Mouse (Mus musculus): ENCODE results near the gene Nell1.

Nell1 gene

GRCm38 (mm10) chr7:50050144-50050543 lies 75.5 kb downstream of the Nell1 start:
- no peak for ATAC-seq (ENCODE audit: low TSS enrichment)

DNA sequence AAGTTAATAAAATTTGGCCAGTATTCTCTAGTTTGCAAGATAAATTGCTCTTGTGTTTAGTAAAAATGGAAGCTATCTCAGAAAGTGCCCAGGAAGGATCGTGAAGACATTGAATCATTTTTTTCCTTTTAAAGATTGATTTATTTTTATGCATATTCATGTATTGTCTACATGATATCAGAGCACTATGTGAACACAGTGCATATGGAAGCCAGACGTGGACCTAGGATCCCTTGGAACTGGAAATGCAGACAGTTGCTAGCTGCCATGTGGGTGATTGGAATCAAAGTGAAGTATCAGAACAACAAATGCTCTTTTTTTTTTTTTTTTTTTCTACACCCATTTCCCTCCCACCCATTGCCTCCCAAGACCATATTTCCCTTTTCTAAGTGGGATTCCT lies 79.0 kb downstream of the Nell1 start:
- ATAC-seq (ENCODE audit: low TSS enrichment) = no peak

- peak; percentile 88 for ATAC-seq (ENCODE audit: low TSS enrichment)
Measured at GRCm38 (mm10) chr7:50094461-50094860, 119.8 kb downstream of the Nell1 start.

GRCm38 (mm10) chr7:50105612-50106321 lies 131.1 kb downstream of the Nell1 start:
- no peak for ATAC-seq (ENCODE audit: low TSS enrichment)

- ATAC-seq (ENCODE audit: low TSS enrichment) = no peak
Measured at GRCm38 (mm10) chr7:50107261-50107660, 132.6 kb downstream of the Nell1 start.

DNA sequence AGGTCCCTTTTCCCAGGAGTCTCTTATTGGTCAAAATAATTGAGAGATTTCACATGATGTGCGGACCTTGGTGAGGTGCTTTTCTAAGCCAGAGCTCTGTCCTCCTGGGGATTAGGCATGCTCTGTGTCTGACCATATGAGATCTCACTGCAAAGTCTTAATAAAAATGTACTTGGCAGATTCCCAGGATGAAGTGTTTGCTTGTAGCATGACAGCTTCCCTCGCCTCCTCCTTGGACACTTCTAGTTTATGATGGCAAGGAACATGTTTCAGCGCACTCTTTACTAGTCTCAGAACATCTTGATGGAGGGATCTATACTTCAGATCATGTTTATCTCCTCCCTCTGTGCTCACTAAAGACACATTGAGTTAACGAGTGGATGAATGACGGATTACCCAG lies 143.7 kb downstream of the Nell1 start:
- no peak for ATAC-seq (ENCODE audit: low TSS enrichment)

- ATAC-seq (ENCODE audit: low TSS enrichment) = peak; percentile 59; the same call in 1 of the 2 replicates
Measured at GRCm38 (mm10) chr7:50137706-50138105, 163.0 kb downstream of the Nell1 start.

DNA sequence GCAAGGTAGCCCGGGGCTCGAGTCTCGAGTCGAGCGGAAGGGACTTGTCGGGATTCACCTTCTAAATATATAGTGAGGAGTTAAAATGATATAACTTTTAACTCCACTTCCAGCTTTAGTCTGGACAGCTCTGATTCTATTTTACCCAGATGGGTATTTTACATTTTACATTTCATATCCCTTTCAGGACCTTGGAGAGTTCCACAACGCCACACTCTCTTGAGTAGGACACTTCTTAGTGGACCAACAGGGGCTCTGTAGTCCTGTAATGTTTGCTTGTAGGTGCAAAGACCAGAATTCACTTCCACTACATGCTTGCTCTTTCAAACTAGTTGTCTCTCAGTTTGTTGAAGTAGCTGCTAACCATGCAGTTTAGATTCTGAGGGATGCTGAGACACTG lies 174.7 kb downstream of the Nell1 start:
- no peak for ATAC-seq (ENCODE audit: low TSS enrichment)

DNA sequence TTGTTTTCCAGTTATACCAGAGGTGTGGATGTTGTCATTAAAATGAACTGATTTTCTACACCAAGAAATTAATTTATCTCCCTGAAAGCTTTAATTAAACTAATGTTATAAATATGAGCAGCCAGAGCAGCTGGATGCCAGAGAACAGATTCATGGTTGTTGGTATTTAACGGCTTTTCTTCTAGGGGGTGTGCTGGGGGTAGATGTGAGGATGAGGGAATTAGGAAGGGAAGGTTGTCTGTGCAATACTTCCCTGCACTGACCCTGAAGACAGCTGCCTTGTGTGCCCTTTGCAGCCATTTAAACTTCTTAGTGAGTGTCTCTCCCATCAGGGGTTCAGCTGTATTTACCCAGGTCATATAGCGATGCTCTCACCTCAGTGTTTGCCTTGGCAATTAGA lies 176.2 kb downstream of the Nell1 start:
- ATAC-seq (ENCODE audit: low TSS enrichment) = no peak

DNA sequence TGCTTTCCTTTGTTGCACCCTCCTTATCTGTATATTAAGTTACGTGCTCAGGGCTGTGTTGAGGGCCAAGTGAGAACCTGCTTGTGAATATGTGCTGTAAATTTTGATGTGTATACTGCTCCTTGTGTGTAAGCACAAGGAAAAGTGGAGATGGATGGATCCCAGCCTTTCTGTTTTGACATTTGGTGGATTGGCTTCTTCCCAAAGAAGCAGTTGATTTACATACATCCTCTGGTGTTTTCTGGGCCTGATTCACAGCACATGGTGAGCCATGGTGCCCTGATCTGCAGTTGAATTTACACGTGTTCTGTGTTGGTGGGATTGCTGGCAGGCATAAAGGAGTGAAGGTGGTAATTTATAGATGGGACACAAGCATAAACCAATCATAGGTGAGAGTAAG lies 179.0 kb downstream of the Nell1 start:
- peak; percentile 57 for ATAC-seq (ENCODE audit: low TSS enrichment)

DNA sequence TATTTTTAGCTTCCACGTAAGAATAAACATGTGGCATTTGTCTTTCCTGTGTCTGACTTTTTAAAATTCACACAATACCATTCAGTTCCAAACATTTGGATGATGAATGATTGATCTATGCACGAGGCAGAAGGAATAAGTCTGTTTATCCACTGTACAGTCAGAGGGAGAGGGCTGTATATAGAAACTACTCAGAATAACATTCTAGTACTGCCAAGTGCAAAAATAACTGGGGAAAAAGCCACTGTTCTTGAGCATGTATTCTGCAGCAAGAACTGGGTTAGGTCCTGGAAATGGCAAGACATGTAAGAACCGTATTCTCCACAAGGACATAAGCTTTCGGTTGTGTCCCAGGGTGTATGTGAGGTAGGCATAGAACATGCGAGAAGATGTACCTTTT lies 187.9 kb downstream of the Nell1 start:
- ATAC-seq (ENCODE audit: low TSS enrichment) = peak; percentile 93

DNA sequence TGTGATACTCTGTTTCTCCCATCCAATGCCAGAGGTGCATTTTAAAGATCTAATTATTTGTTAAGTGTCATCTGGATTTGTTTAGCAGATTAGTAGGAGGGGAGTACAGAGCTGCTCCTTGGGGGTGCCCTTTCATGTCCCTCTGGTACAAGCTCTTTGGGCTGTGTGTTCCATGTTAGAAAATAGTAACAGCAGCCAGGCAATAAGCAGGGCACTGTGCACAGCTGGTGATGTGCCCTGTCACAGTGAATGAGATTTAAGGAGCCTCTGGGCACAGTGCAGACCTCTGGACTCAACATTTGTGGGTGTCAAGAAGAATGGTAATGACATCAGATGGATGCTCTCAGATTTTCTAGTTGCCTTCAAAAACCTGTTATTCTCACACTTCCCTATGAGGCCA lies 194.1 kb downstream of the Nell1 start:
- ATAC-seq (ENCODE audit: low TSS enrichment) = no peak

GRCm38 (mm10) chr7:50186306-50186705 lies 211.6 kb downstream of the Nell1 start:
- peak; percentile 97 for ATAC-seq (ENCODE audit: low TSS enrichment)

DNA sequence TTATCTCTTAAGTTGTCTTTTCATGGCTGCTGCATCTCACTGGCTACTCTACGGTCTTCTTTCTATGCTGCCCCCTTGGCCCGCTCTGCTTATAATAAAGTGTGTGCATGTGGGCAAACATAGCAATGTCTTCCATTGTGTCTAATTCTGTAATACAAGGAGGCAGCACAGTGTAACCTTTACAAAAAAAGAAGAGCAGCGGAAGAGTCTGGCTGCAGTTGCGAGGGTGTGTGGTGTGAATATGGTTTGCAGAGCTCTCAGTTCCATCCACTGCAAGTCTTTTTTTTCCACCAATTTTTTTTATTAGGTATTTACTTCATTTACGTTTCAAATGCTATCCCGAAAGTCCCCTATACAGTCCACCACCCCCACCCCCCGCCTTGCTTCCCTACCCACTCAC lies 219.3 kb downstream of the Nell1 start:
- peak; percentile 59; the same call in 1 of the 2 replicates for ATAC-seq (ENCODE audit: low TSS enrichment)

- no peak for ATAC-seq (ENCODE audit: low TSS enrichment)
Measured at GRCm38 (mm10) chr7:50195080-50195611, 220.5 kb downstream of the Nell1 start.

DNA sequence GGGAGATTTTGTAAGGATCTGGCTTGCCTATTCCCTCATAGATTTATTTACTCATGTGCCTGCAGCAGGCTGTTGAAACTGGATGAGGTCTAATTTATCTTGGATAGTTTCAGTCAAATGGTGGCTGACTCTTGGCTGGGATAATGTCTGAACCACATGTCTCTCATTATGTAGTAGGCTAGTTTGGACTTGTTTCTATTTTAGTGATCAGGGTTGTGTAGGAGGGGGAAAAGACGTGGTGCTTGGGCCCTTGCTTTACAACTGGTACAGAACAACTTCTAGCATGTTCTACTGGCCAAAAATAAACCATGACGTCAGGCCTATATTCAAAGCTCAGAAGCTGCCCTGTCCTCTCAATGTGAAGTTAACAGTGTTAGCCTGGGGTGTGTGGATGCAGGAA lies 230.6 kb downstream of the Nell1 start:
- peak; percentile 97 for ATAC-seq (ENCODE audit: low TSS enrichment)

DNA sequence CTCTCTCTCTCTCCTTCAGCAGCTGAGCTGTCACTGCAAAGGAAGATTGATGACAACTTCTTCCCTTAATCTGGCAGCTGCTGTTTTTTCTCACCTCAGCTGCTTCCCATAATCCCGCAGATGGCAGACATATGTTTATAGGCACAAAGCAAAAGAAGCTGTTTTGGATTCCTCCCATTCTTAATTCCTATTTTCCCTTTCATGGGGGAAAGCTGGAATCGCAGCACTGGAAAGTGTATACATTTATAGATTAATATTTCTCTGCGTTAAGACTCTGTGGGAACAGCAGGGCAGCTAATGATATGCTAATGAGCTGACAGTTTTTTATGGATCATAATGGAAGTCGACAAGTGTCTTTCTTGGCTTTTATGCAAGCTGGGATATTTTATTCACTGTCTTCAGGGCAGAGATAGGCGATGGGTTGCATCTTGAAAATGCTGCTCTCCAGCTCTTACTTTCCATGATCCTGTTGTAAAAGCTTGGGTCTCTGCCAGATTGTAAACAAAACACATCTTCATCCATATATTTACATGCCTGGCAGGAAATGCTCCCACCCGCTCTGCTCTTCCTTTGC lies 236.1 kb downstream of the Nell1 start:
- ATAC-seq (ENCODE audit: low TSS enrichment) = no peak

- no peak for ATAC-seq (ENCODE audit: low TSS enrichment)
Measured at GRCm38 (mm10) chr7:50221849-50222248, 247.2 kb downstream of the Nell1 start.

GRCm38 (mm10) chr7:50226621-50227020 lies 252.0 kb downstream of the Nell1 start:
- ATAC-seq (ENCODE audit: low TSS enrichment) = peak; percentile 65; the same call in 1 of the 2 replicates

GRCm38 (mm10) chr7:50228273-50228672 lies 253.6 kb downstream of the Nell1 start:
- no peak for ATAC-seq (ENCODE audit: low TSS enrichment)

GRCm38 (mm10) chr7:50241213-50241612 lies 266.5 kb downstream of the Nell1 start:
- peak; percentile 8; the same call in 1 of the 2 replicates for ATAC-seq (ENCODE audit: low TSS enrichment)

DNA sequence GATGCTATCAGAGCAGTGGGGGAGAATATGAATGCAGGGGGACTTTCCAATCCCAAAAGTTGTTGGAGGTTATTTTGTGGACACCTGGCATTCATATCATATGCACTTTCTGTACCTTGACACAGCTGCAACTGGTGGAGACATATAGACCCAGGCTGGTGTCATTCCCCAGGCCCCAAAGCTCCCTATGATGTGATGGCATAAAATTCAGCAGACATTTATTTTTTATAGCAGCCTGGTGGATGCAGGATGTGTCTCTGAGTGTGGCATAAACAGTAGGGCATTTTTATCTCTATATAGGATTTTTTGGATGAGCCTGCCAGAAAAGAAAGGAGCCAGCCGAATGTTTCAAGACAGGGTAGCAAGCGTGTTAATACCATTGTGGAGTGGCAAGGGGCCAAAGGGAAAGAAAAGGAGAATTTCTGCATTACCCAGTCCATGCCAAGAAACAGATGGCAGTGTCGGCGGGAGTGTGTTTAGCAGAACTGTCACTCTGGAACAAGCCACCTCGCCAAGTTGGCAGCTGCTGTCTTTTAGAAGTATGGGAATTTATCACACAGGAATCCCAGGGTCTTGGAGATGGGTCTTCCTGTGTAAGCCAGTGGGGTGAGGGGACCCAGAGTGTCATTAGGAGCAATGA lies 267.1 kb downstream of the Nell1 start:
- peak; percentile 98 for ATAC-seq (ENCODE audit: low TSS enrichment)

- ATAC-seq (ENCODE audit: low TSS enrichment) = peak; percentile 85
Measured at GRCm38 (mm10) chr7:50253166-50253565, 278.5 kb downstream of the Nell1 start.

Measured in frontal cortex, adult (tissue).